Mouse (Mus musculus): ENCODE results near the gene Stat3. TPM values are rescaled to one million over a fixed set of nuclear protein-coding genes. Genes with fewer than 3 reads are reported as not detected.

Stat3 gene
- polyA plus RNA-seq, 1 experiment from 2014 or later = 39.4 TPM

DNA sequence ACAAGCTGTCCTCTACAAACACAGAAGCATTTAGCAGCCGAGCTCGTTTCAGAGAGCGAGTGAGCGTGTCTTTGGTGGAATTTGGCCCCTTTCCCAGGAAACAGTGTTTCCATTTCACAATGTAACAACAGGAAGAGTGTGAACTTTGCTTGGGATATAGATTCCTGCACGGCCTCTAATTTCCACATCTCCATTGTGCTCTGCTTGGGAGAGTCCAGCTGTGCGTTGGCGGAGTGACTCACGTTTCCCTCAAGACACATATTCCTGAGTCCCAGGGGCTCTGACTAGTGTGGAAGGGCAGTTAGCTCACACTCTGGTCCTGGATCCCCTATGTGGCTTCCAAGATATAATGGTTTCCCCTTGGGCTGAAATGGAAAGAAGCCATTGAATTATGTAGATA lies 40.5 kb upstream of the Stat3 start:
- no peak overlapping the region for H3K4me3 ChIP-seq (ENCODE audit: low read depth, low read length)
- no peaks in the 10 kb centered on the region for H3K36me3 ChIP-seq (ENCODE audit: control insufficient read depth, insufficient read depth, low read length)
- H3K9me3 ChIP-seq (ENCODE audit: control insufficient read depth, low read length) = no peaks in the 10 kb centered on the region
- 86% methylated on average over 8 of the region's 8 CpGs for WGBS
- H3K27me3 ChIP-seq (ENCODE audit: control insufficient read depth, insufficient read depth, low read length) = peaks cover 12% of the 10 kb centered on the region
- no peak overlapping the region for H3K4me2 ChIP-seq (ENCODE audit: low read depth, severe bottlenecking)
- DNase-seq (ENCODE audit: low spot score) = no peak
- no peak overlapping the region for H3K9ac ChIP-seq (ENCODE audit: low read length)
- H3K4me1 ChIP-seq (ENCODE audit: control insufficient read depth, insufficient read depth, low read length) = peaks cover 2% of the 10 kb centered on the region; the same call in 1 of the 2 replicates
- no peak for ATAC-seq (ENCODE audit: insufficient number of reproducible peaks, low FRiP score, low TSS enrichment, low read depth)
- H3K27ac ChIP-seq (replicated peaks; ENCODE audit: low read depth, low read length) = no peak overlapping the region

DNA sequence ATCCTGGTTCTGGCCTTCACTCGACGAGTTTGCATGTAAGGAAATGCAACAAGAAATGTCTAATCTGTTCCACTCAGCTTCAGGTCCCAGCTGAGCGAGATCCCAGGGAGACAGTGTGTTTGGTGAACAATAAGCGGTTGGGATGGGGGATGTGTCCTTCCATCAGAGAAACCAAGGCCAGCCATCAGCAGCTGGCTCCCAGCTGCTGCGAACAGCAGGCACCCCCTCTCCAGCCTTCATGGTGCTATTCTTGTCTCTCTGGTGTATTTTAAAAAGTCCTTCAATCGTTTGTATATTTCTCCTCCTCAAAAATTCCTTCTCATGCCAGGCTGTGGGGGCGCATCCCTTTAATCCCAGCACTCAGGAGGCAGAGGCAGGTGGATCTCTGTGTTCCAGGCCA lies 35.9 kb upstream of the Stat3 start:
- ATAC-seq (ENCODE audit: insufficient number of reproducible peaks, low FRiP score, low TSS enrichment, low read depth) (no peak), DNase-seq (ENCODE audit: low spot score) (no peak)
- H3K27ac ChIP-seq (replicated peaks; ENCODE audit: low read depth, low read length) = no peak overlapping the region
- H3K9me3 ChIP-seq (ENCODE audit: control insufficient read depth, low read length) = no peaks in the 10 kb centered on the region
- H3K4me3 ChIP-seq (ENCODE audit: low read depth, low read length) = no peak overlapping the region
- peaks cover 15% of the 10 kb centered on the region for H3K27me3 ChIP-seq (ENCODE audit: control insufficient read depth, insufficient read depth, low read length)
- H3K9ac ChIP-seq (ENCODE audit: low read length) = no peak overlapping the region
- no peaks in the 10 kb centered on the region for H3K36me3 ChIP-seq (ENCODE audit: control insufficient read depth, insufficient read depth, low read length)
- H3K4me1 ChIP-seq (ENCODE audit: control insufficient read depth, insufficient read depth, low read length) = peaks cover 3% of the 10 kb centered on the region; the same call in 1 of the 2 replicates
- no peak overlapping the region for H3K4me2 ChIP-seq (ENCODE audit: low read depth, severe bottlenecking)
- 76% methylated on average over 7 of the region's 7 CpGs for WGBS

DNA sequence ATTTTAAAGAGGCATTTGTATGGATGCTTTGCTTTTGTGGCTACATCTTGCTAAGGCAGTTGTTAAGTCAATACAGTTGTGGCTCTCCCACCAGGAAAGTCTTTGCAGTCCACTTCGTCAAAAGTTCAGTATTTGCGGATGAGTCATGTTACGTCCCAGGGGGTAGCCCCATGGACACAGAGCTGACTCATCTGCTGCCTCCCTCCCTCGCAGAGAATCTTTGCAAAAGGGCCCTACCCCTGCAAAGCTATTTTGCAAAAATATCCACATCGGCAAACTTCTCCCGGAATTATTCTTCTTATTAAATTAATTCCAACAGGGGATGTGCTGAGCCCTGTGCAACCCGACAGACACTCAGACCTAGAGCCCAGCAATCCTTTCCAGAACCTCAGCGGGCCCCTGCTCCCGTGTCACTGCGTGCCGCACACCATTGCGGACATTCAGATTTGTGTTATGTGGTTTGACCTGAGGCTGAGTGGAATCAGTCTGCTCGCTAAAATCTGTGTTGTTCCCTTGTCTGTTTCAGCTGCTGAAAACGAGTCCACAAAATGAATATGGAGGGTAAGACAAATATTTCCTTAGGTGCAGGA lies 35.1 kb upstream of the Stat3 start:
- Histone ChIP-seq H3K4me1 (ENCODE audit: control insufficient read depth, insufficient read depth, low read length) (peaks cover 10% of the 10 kb centered on the region; the same call in 1 of the 2 replicates), H3K4me3 (ENCODE audit: low read depth, low read length) (no peak overlapping the region), H3K4me2 (ENCODE audit: low read depth, severe bottlenecking) (no peak overlapping the region), H3K9ac (ENCODE audit: low read length) (no peak overlapping the region), H3K27me3 (ENCODE audit: control insufficient read depth, insufficient read depth, low read length) (peaks cover 22% of the 10 kb centered on the region), H3K27ac (replicated peaks; ENCODE audit: low read depth, low read length) (no peak overlapping the region), H3K36me3 (ENCODE audit: control insufficient read depth, insufficient read depth, low read length) (no peaks in the 10 kb centered on the region), H3K9me3 (ENCODE audit: control insufficient read depth, low read length) (no peaks in the 10 kb centered on the region)
- WGBS = 82% methylated on average over 14 of the region's 14 CpGs
- DNase-seq (ENCODE audit: low spot score) = no peak
- ATAC-seq (ENCODE audit: insufficient number of reproducible peaks, low FRiP score, low TSS enrichment, low read depth) = no peak

DNA sequence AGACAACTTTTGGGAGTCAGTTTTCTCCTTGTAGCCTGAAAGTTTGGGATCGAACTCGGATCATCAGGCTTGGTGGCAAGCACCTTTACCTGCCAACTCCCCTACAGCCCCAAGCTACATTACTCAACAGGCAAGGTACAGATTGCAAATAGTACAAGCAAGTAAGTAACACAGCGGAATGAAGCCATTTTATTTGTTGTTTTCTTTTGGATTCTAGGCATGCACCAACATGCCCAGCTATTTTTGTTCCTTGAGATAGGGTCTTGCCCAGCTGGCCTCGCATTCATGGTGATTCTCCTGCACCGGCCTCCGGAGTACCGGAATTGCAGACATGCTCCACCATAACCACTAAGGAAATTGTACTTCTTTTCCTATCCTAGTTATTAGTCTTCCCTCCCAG lies 33.9 kb upstream of the Stat3 start:
- Histone ChIP-seq H3K36me3 (ENCODE audit: control insufficient read depth, insufficient read depth, low read length) (no peaks in the 10 kb centered on the region), H3K27ac (replicated peaks; ENCODE audit: low read depth, low read length) (no peak overlapping the region), H3K27me3 (ENCODE audit: control insufficient read depth, insufficient read depth, low read length) (peaks cover 35% of the 10 kb centered on the region), H3K4me3 (ENCODE audit: low read depth, low read length) (no peak overlapping the region), H3K9me3 (ENCODE audit: control insufficient read depth, low read length) (no peaks in the 10 kb centered on the region), H3K4me2 (ENCODE audit: low read depth, severe bottlenecking) (no peak overlapping the region), H3K9ac (ENCODE audit: low read length) (no peak overlapping the region), H3K4me1 (ENCODE audit: control insufficient read depth, insufficient read depth, low read length) (peaks cover 13% of the 10 kb centered on the region)
- ATAC-seq (ENCODE audit: insufficient number of reproducible peaks, low FRiP score, low TSS enrichment, low read depth) (no peak), DNase-seq (ENCODE audit: low spot score) (no peak)
- 93% methylated on average over 7 of the region's 7 CpGs for WGBS

DNA sequence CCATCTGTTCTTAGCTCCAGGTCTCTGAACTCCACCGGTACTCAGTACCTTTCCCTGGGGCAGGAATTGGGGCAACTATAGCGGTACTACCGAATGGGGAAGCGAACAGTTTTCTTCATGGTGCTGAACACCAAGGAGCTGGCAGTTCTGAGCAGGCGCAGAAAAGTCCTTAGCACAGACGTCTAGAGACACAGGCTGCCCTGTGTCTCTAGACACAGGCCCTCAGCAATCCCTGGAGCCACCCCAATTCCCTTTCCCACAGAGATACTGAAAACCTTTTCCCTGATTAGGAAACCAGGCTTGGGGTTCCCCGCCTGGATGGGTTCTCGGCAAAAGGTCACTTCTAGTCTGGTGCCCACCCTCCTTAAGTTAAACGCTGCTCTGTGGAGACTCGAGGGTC lies 32.1 kb upstream of the Stat3 start:
- H3K9ac ChIP-seq (ENCODE audit: low read length) = no peak overlapping the region
- H3K27ac ChIP-seq (replicated peaks; ENCODE audit: low read depth, low read length) = no peak overlapping the region
- H3K9me3 ChIP-seq (ENCODE audit: control insufficient read depth, low read length) = no peaks in the 10 kb centered on the region
- H3K27me3 ChIP-seq (ENCODE audit: control insufficient read depth, insufficient read depth, low read length) = peaks cover 46% of the 10 kb centered on the region
- ATAC-seq (ENCODE audit: insufficient number of reproducible peaks, low FRiP score, low TSS enrichment, low read depth) = no peak
- H3K4me1 ChIP-seq (ENCODE audit: control insufficient read depth, insufficient read depth, low read length) = peaks cover 13% of the 10 kb centered on the region
- 66% methylated on average over 10 of the region's 10 CpGs for WGBS
- no peak for DNase-seq (ENCODE audit: low spot score)
- no peak overlapping the region for H3K4me3 ChIP-seq (ENCODE audit: low read depth, low read length)
- no peak overlapping the region for H3K4me2 ChIP-seq (ENCODE audit: low read depth, severe bottlenecking)
- no peaks in the 10 kb centered on the region for H3K36me3 ChIP-seq (ENCODE audit: control insufficient read depth, insufficient read depth, low read length)

DNA sequence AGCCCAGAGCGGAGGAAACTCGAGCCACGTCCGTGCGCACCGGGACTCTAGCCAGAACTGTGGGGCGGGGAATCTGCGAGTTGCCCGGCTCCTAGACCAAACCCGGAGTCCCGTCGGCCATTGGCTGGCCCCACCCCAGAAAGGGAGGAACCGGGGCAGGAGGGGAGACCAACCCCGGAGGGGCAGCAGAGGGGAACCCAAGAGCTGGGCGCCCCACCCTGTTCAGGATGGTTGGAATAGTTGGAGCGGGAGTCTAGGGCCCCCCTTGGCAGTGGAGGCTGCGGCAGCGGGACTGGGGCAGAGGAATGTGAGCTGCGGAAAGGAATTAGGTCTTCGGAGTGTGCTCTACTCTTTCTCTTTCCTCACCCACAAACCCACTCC lies 31.2 kb upstream of the Stat3 start, which contains the start of gene Cavin1:
Gene Cavin1 (minus strand): TSS at position 331 of the 381 bp plus-strand sequence.
- Histone ChIP-seq H3K4me2 (ENCODE audit: low read depth, severe bottlenecking) (peak within 1 kb of the TSS; percentile 64), H3K4me3 (ENCODE audit: low read depth, low read length) (peak within 1 kb of the TSS; percentile 40), H3K9ac (ENCODE audit: low read length) (peak within 1 kb of the TSS; percentile 32; the same call in 1 of the 2 replicates), H3K4me1 (ENCODE audit: control insufficient read depth, insufficient read depth, low read length) (peaks cover 13% of the 10 kb centered on the region), H3K36me3 (ENCODE audit: control insufficient read depth, insufficient read depth, low read length) (no peaks in the 10 kb centered on the region), H3K9me3 (ENCODE audit: control insufficient read depth, low read length) (no peaks in the 10 kb centered on the region), H3K27ac (replicated peaks; ENCODE audit: low read depth, low read length) (no peak within 1 kb of the TSS), H3K27me3 (ENCODE audit: control insufficient read depth, insufficient read depth, low read length) (peaks cover 54% of the 10 kb centered on the region)
- peak; percentile 67 for DNase-seq (ENCODE audit: low spot score)
- ATAC-seq (ENCODE audit: insufficient number of reproducible peaks, low FRiP score, low TSS enrichment, low read depth) = no peak
- WGBS = 2% methylated on average over 20 of the region's 20 CpGs

DNA sequence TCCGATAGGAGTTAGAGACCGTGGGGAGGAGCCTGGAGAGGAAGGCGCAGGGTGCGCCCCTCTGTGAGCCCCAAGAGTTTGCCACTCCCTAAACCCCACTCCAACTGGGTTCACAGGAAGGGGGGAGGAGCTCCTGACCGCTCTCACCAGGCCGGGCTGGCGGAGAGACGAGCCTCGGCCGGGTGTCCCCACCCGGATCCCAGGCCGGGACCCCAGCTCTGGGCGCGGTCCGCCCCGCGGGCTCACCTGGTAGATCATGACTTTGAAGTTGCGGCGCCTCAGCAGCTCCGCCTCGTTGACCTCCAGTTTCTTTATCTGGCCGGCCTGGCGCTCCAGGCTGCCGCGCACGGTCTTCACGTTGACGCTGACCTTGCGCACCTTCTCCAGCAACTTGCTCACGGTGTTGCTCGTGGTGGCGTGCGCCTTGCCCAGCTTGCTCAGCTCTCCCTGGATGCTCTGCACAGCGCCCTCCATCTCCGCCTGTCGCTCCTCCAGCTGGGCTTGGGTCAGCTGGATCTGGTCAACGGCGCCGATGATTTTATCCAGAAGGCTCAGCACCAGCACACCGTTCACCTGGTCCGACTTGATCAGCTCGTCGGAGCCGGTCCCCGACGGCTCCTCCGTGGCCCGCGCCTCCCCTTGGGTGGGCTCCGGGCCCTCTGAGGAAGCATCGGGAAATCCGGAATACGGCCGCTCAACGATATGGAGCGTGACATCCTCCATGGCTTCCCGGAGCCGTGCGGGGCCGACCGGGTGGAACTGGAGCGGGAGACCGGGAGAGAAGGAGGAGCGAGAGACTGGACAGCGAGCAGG lies 30.6 kb upstream of the Stat3 start:
- H3K9me3 ChIP-seq (ENCODE audit: control insufficient read depth, low read length) = no peaks in the 10 kb centered on the region
- H3K36me3 ChIP-seq (ENCODE audit: control insufficient read depth, insufficient read depth, low read length) = no peaks in the 10 kb centered on the region
- H3K4me1 ChIP-seq (ENCODE audit: control insufficient read depth, insufficient read depth, low read length) = peaks cover 13% of the 10 kb centered on the region
- no peak overlapping the region for H3K27ac ChIP-seq (replicated peaks; ENCODE audit: low read depth, low read length)
- ATAC-seq (ENCODE audit: insufficient number of reproducible peaks, low FRiP score, low TSS enrichment, low read depth) = no peak; the same call in 1 of the 2 replicates
- peak overlapping the region; percentile 32; the same call in 1 of the 2 replicates for H3K9ac ChIP-seq (ENCODE audit: low read length)
- WGBS = under 1% methylated on average over 65 of the region's 65 CpGs
- DNase-seq (ENCODE audit: low spot score) = peak; percentile 62
- H3K4me2 ChIP-seq (ENCODE audit: low read depth, severe bottlenecking) = peak overlapping the region; percentile 64
- H3K4me3 ChIP-seq (ENCODE audit: low read depth, low read length) = peak overlapping the region; percentile 40
- H3K27me3 ChIP-seq (ENCODE audit: control insufficient read depth, insufficient read depth, low read length) = peaks cover 58% of the 10 kb centered on the region

DNA sequence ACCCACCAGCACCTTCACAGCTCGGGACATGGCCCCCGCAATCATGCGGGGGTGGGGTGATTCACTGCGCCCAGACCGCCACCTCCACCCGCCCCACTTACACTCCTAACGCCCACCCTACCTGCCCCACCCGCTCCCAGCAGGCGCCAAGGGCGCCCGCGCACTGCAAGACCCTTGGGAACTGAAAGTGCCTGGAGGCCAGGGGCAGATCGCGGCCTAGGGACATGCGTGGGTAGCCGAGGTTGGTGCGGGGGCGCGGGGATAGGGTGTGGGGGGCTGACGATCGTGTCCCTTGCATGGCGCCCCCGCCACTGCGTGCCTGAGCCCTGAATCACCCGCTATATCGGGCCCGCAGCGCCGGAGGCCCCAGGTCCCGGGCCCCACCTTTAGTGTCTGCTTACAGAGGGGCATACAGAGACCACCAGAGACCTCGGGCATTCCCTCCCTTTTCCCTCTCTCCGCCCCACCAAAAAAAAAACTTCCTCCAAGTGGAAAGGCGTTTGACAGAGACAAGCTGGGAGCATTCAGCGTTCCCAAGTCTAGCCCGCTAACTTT lies 29.9 kb upstream of the Stat3 start:
- H3K4me3 ChIP-seq (ENCODE audit: low read depth, low read length) = peak overlapping the region; percentile 40
- ATAC-seq (ENCODE audit: insufficient number of reproducible peaks, low FRiP score, low TSS enrichment, low read depth) = no peak
- 8% methylated on average over 32 of the region's 35 CpGs for WGBS
- peaks cover 13% of the 10 kb centered on the region for H3K4me1 ChIP-seq (ENCODE audit: control insufficient read depth, insufficient read depth, low read length)
- H3K36me3 ChIP-seq (ENCODE audit: control insufficient read depth, insufficient read depth, low read length) = no peaks in the 10 kb centered on the region
- peak overlapping the region; percentile 64 for H3K4me2 ChIP-seq (ENCODE audit: low read depth, severe bottlenecking)
- peak overlapping the region; percentile 32; the same call in 1 of the 2 replicates for H3K9ac ChIP-seq (ENCODE audit: low read length)
- DNase-seq (ENCODE audit: low spot score) = no peak
- no peak overlapping the region for H3K27ac ChIP-seq (replicated peaks; ENCODE audit: low read depth, low read length)
- H3K9me3 ChIP-seq (ENCODE audit: control insufficient read depth, low read length) = no peaks in the 10 kb centered on the region
- peaks cover 61% of the 10 kb centered on the region for H3K27me3 ChIP-seq (ENCODE audit: control insufficient read depth, insufficient read depth, low read length)
